Mouse (Mus musculus) MEL (cell line): ENCODE measurements around the gene Lztfl1. TPM values are rescaled to one million over a fixed set of nuclear protein-coding genes. Genes with fewer than 3 reads are reported as not detected.
A peak's percentile ranks its signal among the peaks of the same experiment; 100 is the strongest.

Experiments
- DNase-seq: peaks from one replicate; pipeline ENCODE4 v3.0.0; 2011; ENCODE audit warnings: low read depth, low spot score
- H3K27ac ChIP-seq: 2 replicates; pipeline ENCODE4 v1.5.1; 2012; ENCODE audit warnings: low read depth, mild to moderate bottlenecking, control low read depth, low read length, moderate library complexity; ENCODE audit not compliant: control insufficient read depth
- H3K27me3 ChIP-seq, 2 experiments: fragments of 150-350 bp in 1 of 2; sonication (generic) in 1 of 2; 2 replicates each; pipeline ENCODE4 v1.6.1; 2012; ENCODE audit warnings: low read length in 2 of 2, mild to moderate bottlenecking in 2 of 2, improper control_type of control experiment in 1 of 2, moderate library complexity in 1 of 2; ENCODE audit not compliant: insufficient read depth in 2 of 2, control insufficient read depth in 1 of 2
- H3K36me3 ChIP-seq, 2 experiments: 2 replicates each; pipeline ENCODE4 v1.6.1; 2012 to 2014; ENCODE audit warnings: low read length in 2 of 2, improper control_type of control experiment in 1 of 2, inconsistent platforms in 1 of 2, mild to moderate bottlenecking in 1 of 2; ENCODE audit not compliant: insufficient read depth in 2 of 2, control insufficient read depth in 1 of 2
- H3K4me1 ChIP-seq, 2 experiments: fragments of 150-350 bp in 1 of 2; sonication (generic) in 1 of 2; 2 replicates each; pipeline ENCODE4 v1.6.1; 2012; ENCODE audit warnings: low read length in 2 of 2, improper control_type of control experiment in 1 of 2, mild to moderate bottlenecking in 1 of 2; ENCODE audit not compliant: insufficient read depth in 2 of 2, control insufficient read depth in 1 of 2
- H3K4me3 ChIP-seq, 2 experiments: fragments of 150-350 bp in 1 of 2; sonication (generic) in 1 of 2; 2 replicates each; pipeline ENCODE4 v1.5.1; 2012; ENCODE audit warnings: low read depth in 2 of 2, low read length in 2 of 2, mild to moderate bottlenecking in 2 of 2, moderate library complexity in 2 of 2, control low read depth in 1 of 2, improper control_type of control experiment in 1 of 2; ENCODE audit not compliant: control insufficient read depth in 1 of 2, insufficient read depth in 1 of 2
- H3K79me2 ChIP-seq: 2 replicates; pipeline ENCODE4 v1.6.1; 2012; ENCODE audit warnings: mild to moderate bottlenecking, low read length, moderate library complexity; ENCODE audit not compliant: control insufficient read depth, poor library complexity, insufficient read depth
- H3K9ac ChIP-seq: 2 replicates; pipeline ENCODE4 v1.6.1; 2012; ENCODE audit warnings: low read depth, mild to moderate bottlenecking, control low read depth, low read length, moderate library complexity; ENCODE audit not compliant: control insufficient read depth, poor library complexity, severe bottlenecking
- H3K9me3 ChIP-seq: fragments of 150-350 bp; sonication (generic); replicated peaks from 2 replicates; pipeline ENCODE4 v1.6.1; 2012; ENCODE audit warnings: mild to moderate bottlenecking, low read length, improper control_type of control experiment, moderate library complexity; ENCODE audit not compliant: insufficient read depth
- BHLHE40 ChIP-seq: IDR thresholded peaks from 2 replicates; pipeline ENCODE4 v1.6.1; 2012; ENCODE audit warnings: low read depth, mild to moderate bottlenecking, inconsistent platforms, low read length, improper control_type of control experiment, borderline replicate concordance
- CTCF ChIP-seq, 3 experiments: IDR thresholded peaks in 2 of 3; conservative IDR thresholded peaks in 1 of 3; 2 replicates each; pipeline ENCODE4 v1.5.1; 2011 to 2012; ENCODE audit warnings: low read length in 3 of 3, low read depth in 2 of 3, mild to moderate bottlenecking in 2 of 3, improper control_type of control experiment in 1 of 3, inconsistent platforms in 1 of 3, mixed read lengths in 1 of 3, moderate library complexity in 1 of 3; ENCODE audit not compliant: control insufficient read depth in 1 of 3, insufficient read depth in 1 of 3, poor library complexity in 1 of 3, severe bottlenecking in 1 of 3
- ELF1 ChIP-seq: IDR thresholded peaks from 2 replicates; pipeline ENCODE4 v1.6.1; 2014; ENCODE audit warnings: low read depth, mild to moderate bottlenecking, inconsistent platforms, low read length, improper control_type of control experiment, moderate library complexity
- EP300 ChIP-seq, 2 experiments: IDR thresholded peaks; 2 replicates each; pipeline ENCODE4 v1.6.1; 2011; ENCODE audit warnings: improper control_type of control experiment in 2 of 2, low read length in 2 of 2, low read depth in 1 of 2, mild to moderate bottlenecking in 1 of 2
- ETS1 ChIP-seq: IDR thresholded peaks from 2 replicates; pipeline ENCODE4 v1.6.1; 2012; ENCODE audit warnings: low read depth, mild to moderate bottlenecking, inconsistent platforms, low read length, improper control_type of control experiment, moderate library complexity
- GABPA ChIP-seq: IDR thresholded peaks from 2 replicates; pipeline ENCODE4 v1.6.1; 2012; ENCODE audit warnings: low read depth, mild to moderate bottlenecking, inconsistent platforms, low read length, improper control_type of control experiment, moderate library complexity
- GATA1 ChIP-seq: IDR thresholded peaks from 2 replicates; pipeline ENCODE4 v1.6.1; 2011; ENCODE audit warnings: low read depth, low read length, improper control_type of control experiment
- JUND ChIP-seq: IDR thresholded peaks from 2 replicates; pipeline ENCODE4 v1.6.1; 2011; ENCODE audit warnings: low read depth, mild to moderate bottlenecking, improper control_type of control experiment, low read length
- MAFK ChIP-seq: IDR thresholded peaks from 2 replicates; pipeline ENCODE4 v1.6.1; 2011; ENCODE audit warnings: low read depth, mild to moderate bottlenecking, low read length, improper control_type of control experiment, borderline replicate concordance
- MAX ChIP-seq: IDR thresholded peaks from 2 replicates; pipeline ENCODE4 v1.6.1; 2011; ENCODE audit warnings: low read length, improper control_type of control experiment
- NELFE ChIP-seq: IDR thresholded peaks from 2 replicates; pipeline ENCODE4 v1.6.1; 2011; ENCODE audit warnings: low read depth, low read length, improper control_type of control experiment
- NRF1 ChIP-seq: IDR thresholded peaks from 2 replicates; pipeline ENCODE4 v1.6.1; 2014; ENCODE audit warnings: low read depth, mild to moderate bottlenecking, inconsistent platforms, low read length, improper control_type of control experiment, moderate library complexity; ENCODE audit not compliant: poor library complexity, insufficient read depth, severe bottlenecking
- POLR2A ChIP-seq, 2 experiments: IDR thresholded peaks; 2 replicates each; pipeline ENCODE4 v1.6.1; 2011 to 2012; ENCODE audit warnings: low read length in 2 of 2, mild to moderate bottlenecking in 2 of 2, control low read depth in 1 of 2, improper control_type of control experiment in 1 of 2, low read depth in 1 of 2, moderate library complexity in 1 of 2; ENCODE audit not compliant: control insufficient read depth in 1 of 2, insufficient read depth in 1 of 2, poor library complexity in 1 of 2
- POLR2AphosphoS5 ChIP-seq: IDR thresholded peaks from 2 replicates; pipeline ENCODE4 v1.6.1; 2012; ENCODE audit warnings: low read depth, borderline replicate concordance, mild to moderate bottlenecking, inconsistent platforms, low read length, moderate library complexity, mixed read lengths
- RAD21 ChIP-seq: IDR thresholded peaks from 2 replicates; pipeline ENCODE4 v1.6.1; 2011; ENCODE audit warnings: mild to moderate bottlenecking, low read depth, low read length, improper control_type of control experiment
- RCOR1 ChIP-seq: IDR thresholded peaks from 2 replicates; pipeline ENCODE4 v1.6.1; 2012; ENCODE audit warnings: low read depth, mild to moderate bottlenecking, inconsistent platforms, low read length, improper control_type of control experiment
- SMC3 ChIP-seq: IDR thresholded peaks from 2 replicates; pipeline ENCODE4 v1.6.1; 2011; ENCODE audit warnings: low read depth, low read length, improper control_type of control experiment
- TAL1 ChIP-seq: IDR thresholded peaks from 2 replicates; pipeline ENCODE4 v1.6.1; 2012; ENCODE audit warnings: mild to moderate bottlenecking, inconsistent platforms, low read length, moderate library complexity, mixed read lengths
- TCF12 ChIP-seq: IDR thresholded peaks from 2 replicates; pipeline ENCODE4 v1.6.1; 2014; ENCODE audit warnings: low read depth, mild to moderate bottlenecking, inconsistent platforms, low read length, improper control_type of control experiment, moderate library complexity
- UBTF ChIP-seq: IDR thresholded peaks from 2 replicates; pipeline ENCODE4 v1.6.1; 2012; ENCODE audit warnings: low read depth, mild to moderate bottlenecking, inconsistent platforms, low read length, improper control_type of control experiment, moderate library complexity, borderline replicate concordance; ENCODE audit not compliant: insufficient read depth
- USF1 ChIP-seq: IDR thresholded peaks from 2 replicates; pipeline ENCODE4 v1.6.1; 2014; ENCODE audit warnings: low read depth, mild to moderate bottlenecking, inconsistent platforms, low read length, improper control_type of control experiment, moderate library complexity
- ZC3H11A ChIP-seq: IDR thresholded peaks from 2 replicates; pipeline ENCODE4 v1.6.1; 2012; ENCODE audit warnings: low read depth, mild to moderate bottlenecking, inconsistent platforms, low read length, improper control_type of control experiment
- ZKSCAN1 ChIP-seq: IDR thresholded peaks from 2 replicates; pipeline ENCODE4 v1.6.1; 2012; ENCODE audit warnings: low read depth, mild to moderate bottlenecking, inconsistent platforms, low read length, improper control_type of control experiment, moderate library complexity
- ZNF384 ChIP-seq: IDR thresholded peaks from 2 replicates; pipeline ENCODE4 v1.6.1; 2012; ENCODE audit warnings: low read depth, mild to moderate bottlenecking, inconsistent platforms, low read length, improper control_type of control experiment
- polyA plus RNA-seq, 2 experiments: library from polyadenylated mRNA; stranded (reverse) in 1 of 2; unstranded in 1 of 2; fragments of >175 nt in 1 of 2; fragments of >200 nt in 1 of 2; gene quantifications; 2 replicates each; pipeline versions ENCODE4 v1.2.1 to v1.2.4; 2012; ENCODE audit warnings: low replicate concordance in 2 of 2, low read depth in 1 of 2; ENCODE audit not compliant: insufficient read length in 2 of 2, insufficient read depth in 1 of 2, missing spikeins in 1 of 2
- total RNA-seq: library from RNA; depleted of rRNA; stranded (reverse); fragments of 300-350 nt; gene quantifications from 2 replicates; pipeline ENCODE4 v1.2.3, GENCODE M21; 2012

Gene Lztfl1
- total and polyA plus RNA-seq, 3 experiments = 17.1 to 408 (median 18.1) TPM

- Histone ChIP-seq H3K79me2 (no peaks in the 10 kb centered on the region), H3K9ac (no peak overlapping the region), H3K36me3 (peaks cover 0 to 7% of the 10 kb centered on the region in 2 experiments; a peak in 3 of 4 replicates), H3K4me1 (peaks cover 3 to 8% of the 10 kb centered on the region in 2 experiments; a peak in 3 of 4 replicates), H3K4me3 (no peak overlapping the region), H3K9me3 (no peaks in the 10 kb centered on the region), H3K27ac (no peak overlapping the region), H3K27me3 (no peaks in the 10 kb centered on the region)
- no peak for DNase-seq
- TF ChIP-seq CTCF (IDR thresholded peaks at IDR 0.05 in 2 of 3, conservative IDR thresholded peaks at IDR 0.05 in 1 of 3; ENCODE audit: control insufficient read depth in 1 of 3, insufficient read depth in 1 of 3, low read depth in 2 of 3, low read length in 3 of 3, poor library complexity in 1 of 3, severe bottlenecking in 1 of 3) (peak in 1 of 3 experiments; percentile 26; a peak in 2 of 6 replicates), POLR2AphosphoS5 (no peak)
These were observed 4.4 kb downstream of the Lztfl1 start for GRCm38 (mm10) chr9:123713111-123713510.

GRCm38 (mm10) chr9:123709226-123709625 is 8.3 kb downstream of the Lztfl1 start:
- Histone ChIP-seq H3K79me2 (no peaks in the 10 kb centered on the region), H3K4me3 (no peak overlapping the region), H3K9me3 (no peaks in the 10 kb centered on the region), H3K9ac (no peak overlapping the region), H3K4me1 (no peaks in the 10 kb centered on the region), H3K36me3 (no peaks in the 10 kb centered on the region; a peak in 1 of 4 replicates), H3K27ac (no peak overlapping the region), H3K27me3 (no peaks in the 10 kb centered on the region)
- DNase-seq = peak; percentile 15
- TF ChIP-seq MAX (no peak), CTCF (IDR thresholded peaks at IDR 0.05 in 2 of 3, conservative IDR thresholded peaks at IDR 0.05 in 1 of 3; ENCODE audit: control insufficient read depth in 1 of 3, insufficient read depth in 1 of 3, low read depth in 2 of 3, low read length in 3 of 3, poor library complexity in 1 of 3, severe bottlenecking in 1 of 3) (peak in 2 of 3 experiments; percentile 6 to 44; a peak in 2 of 6 replicates), RAD21 (peak; percentile 44), MAFK (no peak), TAL1 (no peak), USF1 (no peak), SMC3 (peak; percentile 37; the same call in 1 of the 2 replicates), POLR2AphosphoS5 (no peak), ZNF384 (no peak), ZC3H11A (peak; percentile 55), RCOR1 (no peak), JUND (no peak), GATA1 (no peak), EP300 (IDR thresholded peaks at IDR 0.05; ENCODE audit: low read depth in 1 of 2, low read length in 2 of 2) (no peak)

GRCm38 (mm10) chr9:123701822-123702221 is 15.7 kb downstream of the Lztfl1 start:
- Histone ChIP-seq H3K4me1 (peaks cover 10 to 17% of the 10 kb centered on the region in 2 experiments), H3K27me3 (no peaks in the 10 kb centered on the region), H3K27ac (peak overlapping the region; percentile 63), H3K4me3 (no peak overlapping the region), H3K9ac (no peak overlapping the region), H3K9me3 (no peaks in the 10 kb centered on the region), H3K79me2 (no peaks in the 10 kb centered on the region), H3K36me3 (peaks cover 0 to 15% of the 10 kb centered on the region in 2 experiments; a peak in 3 of 4 replicates)
- DNase-seq = peak; percentile 77
- no peak for TF ChIP-seq CTCF (IDR thresholded peaks at IDR 0.05 in 2 of 3, conservative IDR thresholded peaks at IDR 0.05 in 1 of 3; ENCODE audit: control insufficient read depth in 1 of 3, insufficient read depth in 1 of 3, low read depth in 2 of 3, low read length in 3 of 3, poor library complexity in 1 of 3, severe bottlenecking in 1 of 3)
- TF ChIP-seq RCOR1 = peak; percentile 51; the same call in 1 of the 2 replicates
- no peak for TF ChIP-seq ELF1
- no peak for TF ChIP-seq GABPA
- no peak for TF ChIP-seq UBTF
- peak; percentile 95 for TF ChIP-seq TCF12
- no peak for TF ChIP-seq MAX
- 0 out of 2 replicates have a peak, but pooled peaks have one; percentile 43 for TF ChIP-seq BHLHE40
- TF ChIP-seq NRF1 = 0 out of 2 replicates have a peak, but pooled peaks have one; percentile 26
- no peak for TF ChIP-seq POLR2AphosphoS5
- TF ChIP-seq POLR2A (IDR thresholded peaks at IDR 0.05; ENCODE audit: control insufficient read depth in 1 of 2, insufficient read depth in 1 of 2, low read depth in 1 of 2, low read length in 2 of 2, poor library complexity in 1 of 2) = no peak
- no peak for TF ChIP-seq ZKSCAN1
- TF ChIP-seq ETS1 = peak; percentile 93
- no peak for TF ChIP-seq NELFE
- TF ChIP-seq TAL1 = peak; percentile 79
